Mouse (Mus musculus) mouse embryonic stem cell (cell line): ENCODE results near the gene Tmem161b.
"Not testable (repeated sequence)": the region's sequence is repeated elsewhere in the genome, so short reads cannot be mapped to it uniquely, and the experiment has no call there.

Experiments
- in situ Hi-C, 2 experiments: fragments of 300-500 bp; cut with MboI; formaldehyde crosslinking; loops; 1 replicate in 1 of 2; 3 replicates in 1 of 2; pipeline ENCODE4 v1.14.3; 2019 to 2020; ENCODE audit warnings: low sequenced_read_pairs in 2 of 2, low pct_unique_long_range_greater_than_20kb in 1 of 2, mixed read lengths in 1 of 2; ENCODE audit not compliant: unreplicated experiment in 1 of 2

Gene Tmem161b

GRCm38 (mm10) chr13:84221820-84222681, at the start of gene Tmem161b:
Gene Tmem161b, plus strand, starts transcription at chr13:84222296.
- in situ Hi-C loops = no loop called here

- in situ Hi-C loops = not testable (repeated sequence)
Observed at GRCm38 (mm10) chr13:84185835-84186234, 36.3 kb upstream of the Tmem161b start.

- in situ Hi-C loops = no loop called here
Observed at GRCm38 (mm10) chr13:84192723-84193122, 29.4 kb upstream of the Tmem161b start.

GRCm38 (mm10) chr13:84222682-84222992, 541 bp downstream of the Tmem161b start:
- in situ Hi-C loops = no loop called here

GRCm38 (mm10) chr13:84223018-84223417, 922 bp downstream of the Tmem161b start:
- in situ Hi-C loops = no loop called here

GRCm38 (mm10) chr13:84234019-84234418, 11.9 kb downstream of the Tmem161b start:
- in situ Hi-C loops = loop anchor here in 1 of 2 experiments (25.0 kb wide), 1 partner anchor 497 kb away; no protein-coding TSS in a partner anchor

- in situ Hi-C loops = loop anchor here in 1 of 2 experiments (25.0 kb wide), 1 partner anchor 499 kb away; no protein-coding TSS in a partner anchor
Observed at GRCm38 (mm10) chr13:84236768-84237167, 14.7 kb downstream of the Tmem161b start.

GRCm38 (mm10) chr13:84238184-84238583, 16.1 kb downstream of the Tmem161b start:
- in situ Hi-C loops = loop anchor here in 1 of 2 experiments (25.0 kb wide), 1 partner anchor 501 kb away; no protein-coding TSS in a partner anchor

- in situ Hi-C loops = loop anchor here in 1 of 2 experiments (25.0 kb wide), 1 partner anchor 511 kb away; no protein-coding TSS in a partner anchor
Observed at GRCm38 (mm10) chr13:84248065-84248464, 26.0 kb downstream of the Tmem161b start.

GRCm38 (mm10) chr13:84251295-84251694, 29.2 kb downstream of the Tmem161b start:
- in situ Hi-C loops = no loop called here

GRCm38 (mm10) chr13:84255047-84255446, 33.0 kb downstream of the Tmem161b start:
- in situ Hi-C loops = no loop called here

- in situ Hi-C loops = not testable (repeated sequence)
Observed at GRCm38 (mm10) chr13:84264418-84264817, 42.3 kb downstream of the Tmem161b start.

GRCm38 (mm10) chr13:84276246-84276645, 54.1 kb downstream of the Tmem161b start:
- in situ Hi-C loops = no loop called here

- in situ Hi-C loops = no loop called here
Observed at GRCm38 (mm10) chr13:84280352-84280751, 58.3 kb downstream of the Tmem161b start.

- in situ Hi-C loops = no loop called here
Observed at GRCm38 (mm10) chr13:84282966-84283365, 60.9 kb downstream of the Tmem161b start.

GRCm38 (mm10) chr13:84284764-84285558, 62.9 kb downstream of the Tmem161b start:
- in situ Hi-C loops = no loop called here

GRCm38 (mm10) chr13:84285559-84285945, 63.5 kb downstream of the Tmem161b start:
- in situ Hi-C loops = no loop called here

GRCm38 (mm10) chr13:84299445-84300053, 77.5 kb downstream of the Tmem161b start:
- in situ Hi-C loops = no loop called here

GRCm38 (mm10) chr13:84343272-84343671, 121.2 kb downstream of the Tmem161b start:
- in situ Hi-C loops = loop anchor here in 1 of 2 experiments (10.0 kb wide), 1 partner anchor 608 kb away; no protein-coding TSS in a partner anchor
